Mouse (Mus musculus): ENCODE data around the gene Stk35.

- TF ChIP-seq POLR2A (IDR thresholded peaks at IDR 0.05; ENCODE audit: insufficient read depth, low read length) (no peak), CTCF (IDR thresholded peaks at IDR 0.05; ENCODE audit: low read depth, low read length) (no peak)
These were observed 23.0 kb downstream of the Stk35 start for GRCm38 (mm10) chr2:129823310-129823709.

All from ES-Bruce4 (cell line).